Mouse (Mus musculus) embryonic facial prominence, embryonic 13.5 days (tissue): ENCODE results near the gene Stoml3. TPM values are rescaled to one million over a fixed set of nuclear protein-coding genes. Genes with fewer than 3 reads are reported as not detected.

Experiments
- ATAC-seq: fragments of 200-750 bp; cut with Nextera tagmentation; 2 replicates; pipeline ENCODE4 v1.8.0; 2017; ENCODE audit warnings: low read depth; ENCODE audit not compliant: insufficient number of reproducible peaks, insufficient read depth, low FRiP score, low TSS enrichment
- H3K27ac ChIP-seq: fragments of 300-500 bp; sonication (generic); 2 replicates; pipeline ENCODE4 v1.5.1; 2015; ENCODE audit warnings: moderate library complexity, mild to moderate bottlenecking, inconsistent platforms
- H3K27me3 ChIP-seq: fragments of 300-500 bp; sonication (generic); 2 replicates; pipeline ENCODE4 v1.6.1; 2015; ENCODE audit warnings: mild to moderate bottlenecking, inconsistent platforms
- H3K36me3 ChIP-seq: fragments of 300-500 bp; sonication (generic); 2 replicates; pipeline ENCODE4 v1.6.1; 2015; ENCODE audit warnings: mild to moderate bottlenecking, inconsistent platforms
- H3K4me1 ChIP-seq: fragments of 300-500 bp; sonication (generic); 2 replicates; pipeline ENCODE4 v1.6.1; 2015; ENCODE audit warnings: inconsistent platforms
- H3K4me2 ChIP-seq: fragments of 300-500 bp; sonication (generic); 2 replicates; pipeline ENCODE4 v1.6.1; 2015; ENCODE audit warnings: moderate library complexity, mild to moderate bottlenecking, inconsistent platforms
- H3K4me3 ChIP-seq: fragments of 300-500 bp; sonication (generic); 2 replicates; pipeline ENCODE4 v1.5.1; 2015; ENCODE audit warnings: mild to moderate bottlenecking, inconsistent platforms
- H3K9ac ChIP-seq: fragments of 300-500 bp; sonication (generic); 2 replicates; pipeline ENCODE4 v1.6.1; 2015; ENCODE audit warnings: mild to moderate bottlenecking, inconsistent platforms
- H3K9me3 ChIP-seq: fragments of 300-500 bp; sonication (generic); 2 replicates; pipeline ENCODE4 v1.6.1; 2016; ENCODE audit warnings: inconsistent platforms
- WGBS: fragments of 180-500 bp; shearing (Covaris S2); methylation state at CpG from one replicate; pipeline ENCODE4 v1.1.7; 2015; ENCODE audit warnings: mixed read lengths; 5-methylcytosine and 5-hydroxymethylcytosine counted together
- polyA plus RNA-seq: library from polyadenylated mRNA; unstranded; fragments of >200 nt; fragmentation: Nextera tagmentation; extraction: Ambion mirVana; gene quantifications from 2 replicates; pipeline ENCODE4 v1.2.1, GENCODE M21; 2015

Gene Stoml3
- polyA plus RNA-seq, 1 experiment from 2014 or later: not detected

DNA sequence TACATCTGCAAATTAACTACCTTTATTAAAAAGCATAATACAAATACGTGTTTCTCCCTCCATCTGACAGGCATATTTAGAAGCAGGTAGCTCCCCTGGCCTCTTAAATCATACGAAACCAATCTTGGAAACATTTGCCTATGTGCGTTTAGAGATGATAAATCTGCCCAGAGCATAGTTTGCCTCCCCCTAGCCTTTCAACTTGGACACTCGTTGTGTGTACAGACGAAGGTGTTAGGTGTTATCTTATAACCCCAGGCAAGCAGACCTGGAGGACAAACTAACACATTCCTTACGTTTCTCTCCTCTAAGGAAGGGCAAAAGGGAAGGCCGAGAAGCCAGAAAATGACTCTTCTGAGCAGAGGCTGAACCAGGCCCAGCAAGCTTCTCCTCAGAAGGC, 64.2 kb downstream of the Stoml3 start:
- H3K4me3 ChIP-seq: no peak overlapping the region
- H3K9ac ChIP-seq: no peak overlapping the region
- H3K27ac ChIP-seq: no peak overlapping the region
- 0 out of 2 replicates have a peak, but pooled peaks cover 4% of the 10 kb centered on the region for H3K36me3 ChIP-seq
- no peak overlapping the region for H3K4me2 ChIP-seq
- H3K9me3 ChIP-seq: no peaks in the 10 kb centered on the region
- no peaks in the 10 kb centered on the region for H3K27me3 ChIP-seq
- no peak for ATAC-seq
- WGBS: 65% methylated on average over 7 of the region's 7 CpGs
- no peaks in the 10 kb centered on the region for H3K4me1 ChIP-seq

DNA sequence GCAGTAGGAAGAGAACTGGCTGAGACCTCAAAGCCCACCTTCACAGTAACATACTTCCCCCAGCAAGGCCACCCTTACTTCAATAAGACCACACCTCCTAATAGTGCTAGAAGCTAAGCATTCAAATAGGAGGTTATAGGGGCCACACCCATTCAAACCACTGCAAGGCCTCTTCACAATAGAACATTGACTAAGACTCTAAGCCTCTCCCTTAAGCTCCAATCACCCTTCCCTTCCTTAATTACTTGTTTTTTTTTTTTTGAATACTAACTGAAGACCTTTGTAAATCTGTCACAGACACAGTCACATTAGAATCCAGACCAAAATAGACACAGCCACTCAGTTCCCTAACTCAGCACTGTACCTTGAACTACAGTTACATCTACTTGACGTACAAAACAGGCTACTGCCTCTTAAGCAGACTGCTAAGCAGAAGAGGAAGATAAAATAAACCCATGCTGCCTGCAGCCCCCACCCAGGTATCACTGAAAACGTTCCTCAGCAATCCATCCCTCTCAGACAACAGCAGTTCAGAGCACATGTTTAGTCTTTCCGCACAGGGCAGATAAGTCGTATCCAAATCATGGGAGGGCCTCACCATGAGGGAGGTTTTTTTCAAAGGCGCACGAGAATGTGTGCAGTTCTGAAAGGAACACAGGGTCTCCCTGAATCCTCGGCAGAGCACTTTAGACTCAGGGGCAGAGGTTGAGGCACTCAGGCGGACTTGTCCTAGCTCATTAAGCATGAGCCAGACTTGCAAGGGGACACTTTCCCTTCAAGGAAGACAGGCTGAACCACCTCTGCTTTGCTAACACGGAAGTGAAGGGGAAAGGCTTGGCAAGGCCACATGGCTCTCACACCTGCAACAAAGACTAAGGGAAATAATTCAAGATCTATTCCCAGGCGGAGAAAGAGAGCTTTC, 66.8 kb downstream of the Stoml3 start:
- WGBS: 59% methylated on average over 10 of the region's 10 CpGs
- Histone ChIP-seq H3K4me3 (no peak overlapping the region), H3K27me3 (no peaks in the 10 kb centered on the region), H3K36me3 (no peaks in the 10 kb centered on the region), H3K4me1 (no peaks in the 10 kb centered on the region), H3K27ac (no peak overlapping the region), H3K4me2 (no peak overlapping the region), H3K9ac (no peak overlapping the region), H3K9me3 (no peaks in the 10 kb centered on the region)
- ATAC-seq: no peak

DNA sequence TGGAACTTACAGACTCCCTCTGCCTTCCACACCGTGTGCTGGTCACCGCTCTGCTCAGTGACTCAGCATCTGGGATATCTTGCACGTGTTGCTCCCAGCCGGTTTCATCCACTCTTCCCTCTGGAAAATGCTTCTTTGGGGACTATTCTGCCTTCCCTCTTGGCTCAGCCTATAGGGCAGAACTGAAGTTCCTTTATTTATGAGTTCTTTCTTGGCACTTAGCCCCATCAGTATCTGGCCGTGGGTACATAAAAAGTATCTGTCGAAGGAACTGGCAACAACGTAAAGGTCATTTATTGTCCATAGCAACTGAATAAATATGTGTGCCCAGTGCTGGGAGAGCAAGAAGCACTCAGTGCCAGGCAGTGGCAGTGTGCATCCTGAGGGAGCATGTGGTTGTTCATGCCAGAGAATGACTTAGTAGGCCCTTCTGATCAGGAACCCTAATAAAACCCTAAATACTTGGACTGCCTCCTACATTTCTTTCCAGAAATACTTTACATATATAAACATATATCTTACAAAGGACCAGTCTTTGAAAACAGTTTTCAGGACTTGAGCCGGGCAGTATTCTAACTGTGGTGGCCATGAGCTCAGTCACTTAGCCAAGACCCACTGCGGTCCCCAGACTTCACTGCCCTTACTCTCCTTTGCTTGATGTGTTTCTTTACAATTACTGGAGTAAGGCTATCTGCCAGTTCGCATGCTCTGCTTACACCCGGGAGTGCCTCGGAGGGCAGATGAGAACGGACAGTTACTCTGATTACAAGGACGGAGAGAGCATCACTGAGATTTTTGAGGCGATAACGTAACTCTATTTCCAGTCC, 69.1 kb downstream of the Stoml3 start:
- Histone ChIP-seq H3K4me3 (no peak overlapping the region), H3K36me3 (no peaks in the 10 kb centered on the region), H3K4me1 (peaks cover 4% of the 10 kb centered on the region; the same call in 1 of the 2 replicates), H3K27me3 (no peaks in the 10 kb centered on the region), H3K4me2 (no peak overlapping the region), H3K9me3 (no peaks in the 10 kb centered on the region), H3K9ac (no peak overlapping the region), H3K27ac (no peak overlapping the region)
- WGBS: 86% methylated on average over 16 of the region's 16 CpGs
- no peak for ATAC-seq

Other genes starting within 250 kb of the Stoml3 start
- 9.0 and 11.7 TPM in 2 replicates for gene Nhlrc3, start 25.3 kb upstream of the Stoml3 start, polyA plus RNA-seq
- 22.5 and 27.0 TPM in 2 replicates for gene Proser1, start 25.0 kb upstream of the Stoml3 start, polyA plus RNA-seq
- 4.8 and 5.7 TPM in 2 replicates for gene Frem2, start 168.7 kb downstream of the Stoml3 start, polyA plus RNA-seq